Mouse (Mus musculus) hindbrain, postnatal 0 days (tissue): ENCODE measurements at regions not wholly inside any gene's neighbourhood (a gene's known extent, or its start where the extent isn't known, plus 50 kb on each side); places are given as distances from the start of the nearest gene placed in this dataset.

Experiments used
- ATAC-seq: fragments of 200-750 bp; cut with Nextera tagmentation; 2 replicates; pipeline ENCODE4 v1.8.0; 2017; ENCODE audit warnings: mild to moderate bottlenecking, moderate TSS enrichment, moderate library complexity
- DNase-seq: peaks from one replicate; pipeline ENCODE4 v3.0.0-alpha.2; 2015; ENCODE audit warnings: low spot score
- H3K27ac ChIP-seq: fragments of 300-500 bp; sonication (generic); 2 replicates; pipeline ENCODE4 v1.5.1; 2014; ENCODE audit warnings: mild to moderate bottlenecking
- H3K27me3 ChIP-seq: fragments of 300-500 bp; sonication (generic); 2 replicates; pipeline ENCODE4 v1.6.1; 2014; ENCODE audit warnings: low read length, mixed read lengths; ENCODE audit not compliant: insufficient read depth
- H3K36me3 ChIP-seq: fragments of 300-500 bp; sonication (generic); 2 replicates; pipeline ENCODE4 v1.6.1; 2014; ENCODE audit warnings: low read length, mixed read lengths; ENCODE audit not compliant: insufficient read depth
- H3K4me1 ChIP-seq: fragments of 300-500 bp; sonication (generic); 2 replicates; pipeline ENCODE4 v1.6.1; 2014; ENCODE audit warnings: antibody characterized with exemption, low read length, mixed read lengths; ENCODE audit not compliant: insufficient read depth
- H3K4me2 ChIP-seq: fragments of 300-500 bp; sonication (generic); 2 replicates; pipeline ENCODE4 v1.6.1; 2014; ENCODE audit warnings: low read depth, mild to moderate bottlenecking, low read length, moderate library complexity, mixed read lengths
- H3K4me3 ChIP-seq: fragments of 300-500 bp; sonication (generic); 2 replicates; pipeline ENCODE4 v1.5.1; 2014; ENCODE audit warnings: low read length
- H3K9ac ChIP-seq: fragments of 300-500 bp; sonication (generic); replicated peaks from 2 replicates; pipeline ENCODE4 v1.6.1; 2014; ENCODE audit warnings: mild to moderate bottlenecking, low read length, moderate library complexity, mixed read lengths
- H3K9me3 ChIP-seq: fragments of 300-500 bp; sonication (generic); 2 replicates; pipeline ENCODE4 v1.6.1; 2016; ENCODE audit warnings: low read length, mixed read lengths
- CTCF ChIP-seq: IDR thresholded peaks from 2 replicates; pipeline ENCODE4 v1.5.1; 2016; ENCODE audit warnings: antibody characterized with exemption, control low read depth, low read depth
- whole genome bisulfite sequencing: fragments of 180-500 bp; shearing (Covaris S2); extraction: QIAGEN DNeasy Blood & Tissue Kit; methylation state at CpG from one replicate; pipeline ENCODE4 v1.1.7; 2014; 5-methylcytosine and 5-hydroxymethylcytosine counted together

DNA sequence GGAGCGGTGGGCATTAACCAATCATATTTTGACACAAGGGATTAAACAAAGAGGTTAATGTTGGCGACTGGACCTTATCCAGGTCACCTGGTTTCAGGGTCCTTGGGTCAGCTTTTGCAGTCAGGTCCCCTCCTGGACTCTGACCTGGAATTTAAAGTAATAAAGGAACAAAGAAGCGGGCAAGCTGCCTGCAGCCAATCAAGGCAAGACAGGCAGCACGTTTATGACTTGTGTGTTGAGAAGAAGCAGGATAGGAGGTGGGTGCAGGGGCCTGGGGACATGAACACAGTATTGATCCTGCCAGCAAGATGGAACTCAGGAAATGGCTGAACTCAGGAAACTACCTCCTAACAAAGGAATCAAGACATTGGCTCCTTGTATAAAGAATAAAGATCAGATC is 108.5 kb downstream of the Olfm1 start:
- Histone ChIP-seq H3K27ac (no peak overlapping the region), H3K4me2 (no peak overlapping the region), H3K9me3 (no peaks in the 10 kb centered on the region), H3K36me3 (no peaks in the 10 kb centered on the region), H3K4me1 (0 out of 2 replicates have a peak, but pooled peaks cover 1% of the 10 kb centered on the region), H3K9ac (no peak overlapping the region), H3K4me3 (no peak overlapping the region), H3K27me3 (no peaks in the 10 kb centered on the region)
- no peak for DNase-seq
- ATAC-seq, result no peak
- TF ChIP-seq CTCF, result no peak
- WGBS, result 74% methylated on average over 4 of the region's 4 CpGs

- Histone ChIP-seq H3K36me3 (no peaks in the 10 kb centered on the region), H3K27ac (no peak overlapping the region), H3K27me3 (no peaks in the 10 kb centered on the region), H3K4me2 (no peak overlapping the region), H3K4me1 (no peaks in the 10 kb centered on the region), H3K4me3 (no peak overlapping the region), H3K9ac (no peak overlapping the region), H3K9me3 (no peaks in the 10 kb centered on the region)
- ATAC-seq (no peak), DNase-seq (no peak)
- WGBS, result 89% methylated on average over 5 of the region's 5 CpGs
- no peak for TF ChIP-seq CTCF
Measured at GRCm38 (mm10) chr2:28303936-28304335, 111.1 kb downstream of the Olfm1 start.

- Histone ChIP-seq H3K9me3 (no peaks in the 10 kb centered on the region), H3K27ac (no peak overlapping the region), H3K9ac (no peak overlapping the region), H3K36me3 (no peaks in the 10 kb centered on the region), H3K4me2 (no peak overlapping the region), H3K4me3 (no peak overlapping the region), H3K4me1 (no peaks in the 10 kb centered on the region), H3K27me3 (no peaks in the 10 kb centered on the region)
- DNase-seq, result peak; percentile 49
- 0 out of 2 replicates have a peak, but pooled peaks have one; percentile 40 for ATAC-seq
- TF ChIP-seq CTCF, result peak; percentile 80
- 11% methylated on average over 3 of the region's 3 CpGs for WGBS
Measured at GRCm38 (mm10) chr2:28304712-28305111, 111.9 kb downstream of the Olfm1 start.

GRCm38 (mm10) chr2:28309122-28309521 is 116.3 kb downstream of the Olfm1 start:
- TF ChIP-seq CTCF, result no peak
- Histone ChIP-seq H3K27me3 (no peaks in the 10 kb centered on the region), H3K4me2 (no peak overlapping the region), H3K9me3 (no peaks in the 10 kb centered on the region), H3K36me3 (no peaks in the 10 kb centered on the region), H3K27ac (no peak overlapping the region), H3K4me3 (no peak overlapping the region), H3K4me1 (no peaks in the 10 kb centered on the region), H3K9ac (no peak overlapping the region)
- DNase-seq (no peak), ATAC-seq (no peak)
- WGBS, result 86% methylated on average over 5 of the region's 5 CpGs

DNA sequence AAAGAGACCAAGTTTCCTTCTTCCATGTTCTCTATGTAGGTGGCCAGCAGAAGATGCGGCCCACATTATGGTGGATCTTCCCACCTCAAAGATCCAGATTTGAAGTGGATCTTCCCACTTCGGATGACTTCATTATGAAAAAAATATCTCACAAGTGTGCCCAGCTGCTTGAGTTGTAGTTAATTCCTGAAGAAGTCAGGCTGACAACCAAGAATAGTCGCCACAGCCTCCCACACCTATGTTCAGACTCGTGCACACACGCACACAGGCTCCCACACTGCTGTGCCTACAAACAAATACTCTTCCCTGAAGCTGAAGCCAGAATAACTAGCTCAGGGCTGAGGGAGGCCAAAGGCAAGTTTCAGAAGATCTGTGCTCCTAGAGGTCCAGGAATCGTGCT is 119.4 kb downstream of the Olfm1 start:
- DNase-seq (no peak), ATAC-seq (no peak)
- no peak overlapping the region for H3K4me3 ChIP-seq
- H3K4me1 ChIP-seq, result no peaks in the 10 kb centered on the region
- no peaks in the 10 kb centered on the region for H3K9me3 ChIP-seq
- no peaks in the 10 kb centered on the region for H3K27me3 ChIP-seq
- H3K4me2 ChIP-seq, result no peak overlapping the region
- no peaks in the 10 kb centered on the region for H3K36me3 ChIP-seq
- WGBS, result 89% methylated on average over 6 of the region's 6 CpGs
- H3K9ac ChIP-seq, result no peak overlapping the region
- no peak overlapping the region for H3K27ac ChIP-seq
- TF ChIP-seq CTCF, result no peak

DNA sequence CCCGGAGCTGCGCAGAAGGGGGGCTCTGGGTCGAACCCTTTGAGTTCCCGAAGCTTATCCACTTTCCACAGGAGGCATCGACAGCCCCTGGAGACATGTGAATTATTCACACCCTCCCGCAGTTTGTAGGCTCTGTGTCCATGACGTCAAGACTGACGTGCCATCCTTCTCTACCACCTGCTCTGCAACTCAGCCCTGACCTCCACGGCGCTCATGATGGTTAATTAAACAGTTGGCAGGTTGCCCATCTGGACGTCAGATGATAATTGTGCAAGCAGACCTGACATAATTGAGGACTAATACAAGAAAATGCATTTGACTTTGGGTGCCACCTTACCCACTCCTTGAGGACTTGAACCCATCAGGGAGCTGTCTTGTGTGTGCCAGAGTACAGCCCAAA is 121.1 kb upstream of the Ppp1r26 start:
- Histone ChIP-seq H3K4me2 (no peak overlapping the region), H3K27ac (no peak overlapping the region), H3K9ac (no peak overlapping the region), H3K27me3 (no peaks in the 10 kb centered on the region), H3K4me3 (no peak overlapping the region), H3K36me3 (no peaks in the 10 kb centered on the region), H3K4me1 (peaks cover 23% of the 10 kb centered on the region), H3K9me3 (no peaks in the 10 kb centered on the region)
- peak; percentile 67 for DNase-seq
- ATAC-seq, result peak; percentile 51; the same call in 1 of the 2 replicates
- no peak for TF ChIP-seq CTCF
- WGBS, result 37% methylated on average over 11 of the region's 11 CpGs

DNA sequence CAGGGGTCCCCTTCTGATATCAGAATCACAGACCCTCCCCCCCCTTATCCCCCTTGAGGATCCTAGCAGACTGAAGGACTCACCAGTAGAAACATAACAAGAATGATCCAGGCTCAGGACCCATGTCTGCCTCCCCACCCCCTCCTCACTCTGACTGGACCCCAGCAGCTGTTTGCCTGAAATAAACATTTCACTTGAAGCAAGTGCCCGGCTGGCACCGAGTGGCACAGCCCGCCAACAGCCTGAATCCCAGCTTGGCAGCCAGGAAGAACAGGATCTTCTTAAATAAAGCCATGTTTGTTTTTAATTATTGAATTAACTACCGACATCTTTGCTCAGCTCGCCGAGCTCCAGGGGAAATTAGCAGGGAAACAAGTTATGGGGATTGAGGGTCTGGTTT is 120.5 kb upstream of the Ppp1r26 start:
- no peak for TF ChIP-seq CTCF
- no peak overlapping the region for H3K4me2 ChIP-seq
- peak; percentile 54 for DNase-seq
- peaks cover 23% of the 10 kb centered on the region for H3K4me1 ChIP-seq
- no peaks in the 10 kb centered on the region for H3K36me3 ChIP-seq
- H3K9ac ChIP-seq, result no peak overlapping the region
- WGBS, result 28% methylated on average over 6 of the region's 6 CpGs
- no peaks in the 10 kb centered on the region for H3K9me3 ChIP-seq
- H3K27ac ChIP-seq, result peak overlapping the region; percentile 26; the same call in 1 of the 2 replicates
- ATAC-seq, result no peak; the same call in 1 of the 2 replicates
- no peak overlapping the region for H3K4me3 ChIP-seq
- no peaks in the 10 kb centered on the region for H3K27me3 ChIP-seq
